Mouse (Mus musculus) embryonic fibroblast, embryonic 13.5 days (primary cell): ENCODE measurements around the gene Flt1. TPM values are rescaled to one million over a fixed set of nuclear protein-coding genes. Genes with fewer than 3 reads are reported as not detected.

ENCODE experiments used
- H3K27ac ChIP-seq: 2 replicates; pipeline ENCODE4 v1.5.1; 2012; ENCODE audit warnings: low read length, control low read depth, inconsistent platforms; ENCODE audit not compliant: insufficient read depth
- H3K4me1 ChIP-seq: 2 replicates; pipeline ENCODE4 v1.6.1; 2011; ENCODE audit warnings: low read length; ENCODE audit not compliant: control insufficient read depth, insufficient read depth
- H3K4me3 ChIP-seq: 2 replicates; pipeline ENCODE4 v1.5.1; 2011; ENCODE audit warnings: mild to moderate bottlenecking, control low read depth, low read length; ENCODE audit not compliant: insufficient read depth
- CTCF ChIP-seq: IDR thresholded peaks from 2 replicates; pipeline ENCODE4 v1.5.1; 2011; ENCODE audit warnings: mild to moderate bottlenecking, control low read depth, low read length, moderate library complexity, borderline replicate concordance; ENCODE audit not compliant: insufficient read depth
- POLR2A ChIP-seq: IDR thresholded peaks from 2 replicates; pipeline ENCODE4 v1.6.1; 2011; ENCODE audit warnings: low read depth, mild to moderate bottlenecking, control low read depth, low read length, moderate library complexity
- polyA plus RNA-seq: library from polyadenylated mRNA; stranded (reverse); fragments of >200 nt; gene quantifications from 2 replicates; pipeline ENCODE4 v1.2.4, GENCODE M21; 2011; ENCODE audit warnings: low read depth; ENCODE audit not compliant: missing spikeins, insufficient read length

The Flt1 gene
- polyA plus RNA-seq, 1 experiment, result 38.2 TPM

DNA sequence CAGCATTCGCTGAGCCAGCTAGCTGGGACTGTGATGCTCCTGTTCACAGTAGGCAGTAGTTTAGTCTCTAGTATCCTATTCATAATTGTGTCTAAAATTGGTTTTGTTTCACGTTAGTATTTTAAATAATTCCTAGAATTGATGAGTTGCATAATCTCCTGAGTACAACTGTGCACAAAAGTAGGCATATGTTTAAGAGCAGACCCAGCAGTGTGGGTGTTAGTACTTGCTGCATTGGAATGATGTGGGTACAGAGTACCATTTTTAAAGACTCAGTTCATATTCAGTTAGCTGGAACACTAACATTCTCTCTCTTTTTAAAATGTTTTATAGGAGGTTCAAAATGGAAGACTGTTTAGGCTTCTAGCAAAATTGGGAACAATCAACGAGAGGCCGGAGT, 186.4 kb downstream of the Flt1 start:
- H3K4me1 ChIP-seq, result no peaks in the 10 kb centered on the region
- H3K4me3 ChIP-seq, result no peak overlapping the region
- TF ChIP-seq CTCF, result no peak
- TF ChIP-seq POLR2A, result no peak
- no peak overlapping the region for H3K27ac ChIP-seq

DNA sequence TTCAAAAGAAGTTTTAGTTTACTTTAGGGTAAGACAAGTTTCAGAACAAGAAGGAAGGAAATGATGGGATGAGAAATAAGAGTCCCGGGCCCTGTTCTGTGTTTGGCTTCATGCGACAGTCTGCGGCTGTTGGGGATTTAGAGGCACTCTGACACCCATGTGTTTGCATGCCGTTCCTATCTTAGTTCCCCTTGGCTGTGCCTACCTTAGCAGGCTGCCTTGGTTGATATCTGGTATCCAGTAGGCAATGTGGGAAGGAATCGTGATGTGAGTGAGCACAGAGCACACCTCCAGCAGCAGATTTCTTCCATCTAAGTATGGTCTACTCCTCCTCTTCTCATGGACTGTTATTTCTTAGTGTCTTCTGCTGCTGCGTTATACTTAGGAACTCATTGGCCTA, 193.8 kb downstream of the Flt1 start:
- no peak for TF ChIP-seq POLR2A
- no peak for TF ChIP-seq CTCF
- Histone ChIP-seq H3K4me3 (no peak overlapping the region), H3K27ac (no peak overlapping the region), H3K4me1 (no peaks in the 10 kb centered on the region)

DNA sequence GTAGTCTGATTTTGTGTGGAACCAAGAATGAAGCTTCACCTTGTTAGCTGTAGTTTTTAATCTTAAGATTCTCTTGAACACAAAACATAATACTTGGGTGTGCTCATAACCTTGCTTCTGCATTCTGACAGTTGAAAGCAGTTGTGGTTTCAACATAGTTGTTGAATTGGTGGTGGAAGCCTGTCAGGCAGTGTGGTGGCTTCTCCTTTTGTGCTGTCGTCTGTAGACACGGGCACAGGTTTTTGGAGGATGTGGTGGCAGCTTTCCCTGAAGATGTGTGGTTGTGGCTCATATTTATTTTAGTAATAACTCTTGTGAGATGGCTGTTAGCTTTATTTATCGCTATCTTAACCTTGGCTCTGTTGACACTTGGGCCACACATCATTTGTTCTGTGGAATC, 198.0 kb downstream of the Flt1 start:
- Histone ChIP-seq H3K27ac (no peak overlapping the region), H3K4me1 (no peaks in the 10 kb centered on the region), H3K4me3 (no peak overlapping the region)
- TF ChIP-seq POLR2A, result no peak
- TF ChIP-seq CTCF, result no peak

DNA sequence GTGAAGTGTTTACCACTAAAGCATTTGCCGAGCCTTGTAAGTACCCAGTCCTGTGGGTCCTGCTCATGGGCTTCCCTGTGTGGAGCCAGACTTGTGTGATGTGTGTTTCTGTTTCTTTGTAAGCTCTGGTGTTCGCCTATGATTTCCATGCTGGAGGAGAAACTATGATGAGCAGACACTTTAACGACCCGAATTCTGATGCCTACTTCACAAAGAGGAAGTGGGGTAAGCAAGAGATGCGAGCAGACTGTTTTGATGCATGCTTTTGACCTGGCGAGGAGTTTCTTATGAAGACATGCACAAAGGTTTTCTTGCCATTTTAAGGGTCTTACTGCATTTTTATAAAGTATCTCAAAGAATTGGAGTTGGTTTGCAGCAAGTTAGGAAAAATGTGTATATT, 198.8 kb downstream of the Flt1 start:
- no peak for TF ChIP-seq POLR2A
- TF ChIP-seq CTCF, result no peak
- Histone ChIP-seq H3K4me3 (no peak overlapping the region), H3K27ac (no peak overlapping the region), H3K4me1 (no peaks in the 10 kb centered on the region)

Other genes with a start within 250 kb of the Flt1 start
- gene Pomp, start 134.4 kb upstream of the Flt1 start, polyA plus RNA-seq, result 165 and 245 TPM in 2 replicates
- 0.58 and 2.1 TPM in 2 replicates for gene Slc46a3, start 168.8 kb upstream of the Flt1 start, polyA plus RNA-seq
- 6.8 and 7.5 TPM in 2 replicates for gene Mtus2, start 231.3 kb upstream of the Flt1 start, polyA plus RNA-seq